Mouse (Mus musculus): ENCODE measurements around the gene Rangap1.
A peak's percentile ranks its signal among the peaks of the same experiment; 100 is the strongest.

The Rangap1 gene

GRCm38 (mm10) chr15:81744992-81745600, at the start of gene Rangap1, which contains the start of gene Zc3h7b:
Gene Rangap1 (minus strand): TSS chr15:81745530.
Gene Zc3h7b (plus strand): TSS chr15:81745057.
- peak; percentile 46 to 54 for DNase-seq (ENCODE audit: low spot score in 2 of 2)

DNA sequence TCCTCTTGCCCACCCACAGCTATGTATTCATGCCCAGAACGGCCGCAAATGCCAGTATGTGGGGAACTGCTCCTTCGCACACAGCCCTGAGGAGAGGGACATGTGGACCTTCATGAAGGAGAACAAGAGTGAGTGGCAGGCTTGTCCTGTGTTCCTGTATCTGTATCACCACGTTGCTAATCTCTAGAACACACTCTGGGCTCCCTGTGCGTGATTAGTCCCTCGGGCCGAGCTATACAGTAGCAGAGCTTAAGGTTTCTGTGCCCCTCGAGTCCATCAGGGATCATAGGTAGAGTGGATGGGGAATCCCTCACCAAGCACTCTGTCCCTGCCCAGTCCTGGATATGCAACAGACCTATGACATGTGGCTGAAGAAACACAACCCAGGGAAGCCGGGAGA, 47.1 kb upstream of the Rangap1 start:
- DNase-seq (ENCODE audit: low spot score in 2 of 2), result no peak

DNA sequence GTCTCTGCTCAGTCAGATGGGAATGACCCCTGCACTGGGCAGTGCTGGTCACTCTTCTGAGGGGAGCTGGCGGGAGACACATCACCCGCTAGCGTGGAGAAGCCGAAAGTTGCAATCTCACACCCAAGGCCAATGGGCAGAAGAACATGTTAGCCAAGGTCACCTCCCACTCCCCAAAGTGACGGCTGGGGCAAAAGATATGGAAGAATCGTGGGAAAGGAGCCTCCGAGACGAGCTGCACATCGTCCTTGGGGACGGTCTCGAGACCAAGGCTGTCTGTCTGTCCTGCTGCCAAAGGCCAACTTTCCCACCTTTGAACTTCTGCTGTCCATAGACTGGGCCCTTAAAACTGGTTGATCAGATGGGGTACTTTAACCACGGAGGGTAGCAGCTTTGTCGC, 42.2 kb upstream of the Rangap1 start:
- DNase-seq (ENCODE audit: low spot score in 2 of 2), result no peak

DNA sequence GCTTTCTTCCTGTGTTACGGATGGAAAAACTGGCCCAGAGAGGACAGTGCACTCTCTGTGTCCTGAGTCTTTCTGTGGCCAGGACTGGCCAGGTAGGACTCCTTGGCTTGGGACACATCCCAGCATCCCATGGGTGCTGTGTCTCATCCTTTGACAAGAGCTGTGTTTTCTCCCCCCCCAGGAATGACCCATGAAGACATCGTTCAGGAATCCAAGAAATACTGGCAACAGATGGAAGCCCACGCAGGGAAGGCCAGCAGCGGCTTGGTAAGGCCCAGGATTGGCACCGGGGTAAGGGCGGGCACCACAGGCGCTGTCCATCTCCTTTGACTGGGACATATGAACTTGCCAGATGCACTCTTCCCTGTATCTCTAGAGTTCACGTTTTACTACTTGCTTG, 40.4 kb upstream of the Rangap1 start:
- no peak for DNase-seq (ENCODE audit: low spot score in 2 of 2)

DNA sequence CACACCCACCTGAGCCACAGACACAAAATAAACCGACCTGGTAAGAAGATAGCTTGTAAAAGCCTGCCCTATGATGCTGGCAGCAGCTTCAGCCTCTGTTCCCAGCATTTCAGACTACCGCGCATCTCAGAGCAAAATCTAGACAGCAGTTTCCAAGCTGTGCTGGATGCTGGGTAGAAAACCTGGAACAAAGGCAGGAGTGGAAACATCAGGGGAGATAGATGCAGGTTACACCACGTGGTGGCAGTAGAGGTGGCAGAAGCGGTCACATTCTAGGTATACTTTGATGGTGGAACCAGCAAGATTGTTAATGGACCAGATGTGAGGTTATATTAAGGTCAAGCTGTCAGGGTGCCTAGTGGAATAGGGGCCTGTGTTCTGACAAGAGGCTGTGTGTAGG, 39.4 kb upstream of the Rangap1 start:
- DNase-seq (ENCODE audit: low spot score in 2 of 2), result no peak

DNA sequence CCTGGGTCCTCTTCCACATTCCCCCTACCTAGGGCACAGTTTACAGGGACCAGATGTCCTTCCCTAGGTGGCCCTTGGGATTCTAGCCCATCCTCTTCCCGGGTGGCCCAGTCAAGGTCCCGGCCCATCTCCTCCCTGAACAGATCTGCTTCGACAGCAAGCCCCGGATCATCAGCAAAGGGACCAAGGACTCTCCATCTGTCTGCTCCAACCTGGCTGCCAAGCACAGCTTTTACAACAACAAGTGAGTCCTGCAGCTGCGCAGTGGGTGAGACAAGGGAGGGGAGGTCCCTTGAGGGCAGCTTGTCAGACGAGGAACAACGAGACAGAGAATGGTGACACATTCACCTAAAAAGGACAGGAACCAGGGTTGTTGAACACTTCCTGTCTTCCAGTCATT, 36.5 kb upstream of the Rangap1 start:
- no peak for DNase-seq (ENCODE audit: low spot score in 2 of 2)

GRCm38 (mm10) chr15:81776631-81777422, 31.5 kb upstream of the Rangap1 start:
- no peak for DNase-seq (ENCODE audit: low spot score in 2 of 2)

- DNase-seq (ENCODE audit: low spot score in 2 of 2), result no peak
Observed at GRCm38 (mm10) chr15:81774505-81775171, 29.3 kb upstream of the Rangap1 start.

DNA sequence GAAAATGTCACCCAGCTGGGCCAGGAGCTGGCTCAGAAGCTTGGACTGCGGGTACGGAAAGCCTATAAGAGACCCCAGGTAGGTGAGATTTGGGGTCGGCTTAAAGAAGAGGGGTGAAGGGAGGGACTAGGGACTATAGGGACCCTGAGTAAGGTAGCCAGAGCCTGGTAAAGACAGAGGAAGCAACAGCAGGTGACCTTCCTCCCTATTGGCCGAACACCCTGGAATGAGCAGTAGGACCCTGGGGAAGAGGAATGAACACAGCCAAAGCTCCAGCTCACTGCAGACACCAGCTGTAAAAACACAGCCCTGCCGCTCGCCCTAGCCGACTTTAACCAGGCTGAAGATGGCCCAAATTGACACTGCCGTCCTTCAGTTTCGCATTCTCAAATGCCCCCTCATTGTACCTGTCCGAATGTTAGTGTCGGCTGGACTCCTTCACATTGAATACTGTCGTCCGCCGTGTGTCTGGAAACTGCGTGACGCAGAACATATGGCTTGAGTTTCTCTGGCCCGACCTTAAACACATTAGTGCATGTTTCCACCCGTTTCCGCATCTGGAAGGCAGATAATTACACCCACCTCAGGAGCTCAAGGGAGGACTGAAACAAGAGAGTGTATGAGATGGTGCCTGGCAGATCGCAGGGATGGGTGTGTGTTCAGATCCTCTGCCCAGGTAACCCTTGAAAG, 27.2 kb upstream of the Rangap1 start:
- DNase-seq (ENCODE audit: low spot score in 2 of 2), result no peak

DNA sequence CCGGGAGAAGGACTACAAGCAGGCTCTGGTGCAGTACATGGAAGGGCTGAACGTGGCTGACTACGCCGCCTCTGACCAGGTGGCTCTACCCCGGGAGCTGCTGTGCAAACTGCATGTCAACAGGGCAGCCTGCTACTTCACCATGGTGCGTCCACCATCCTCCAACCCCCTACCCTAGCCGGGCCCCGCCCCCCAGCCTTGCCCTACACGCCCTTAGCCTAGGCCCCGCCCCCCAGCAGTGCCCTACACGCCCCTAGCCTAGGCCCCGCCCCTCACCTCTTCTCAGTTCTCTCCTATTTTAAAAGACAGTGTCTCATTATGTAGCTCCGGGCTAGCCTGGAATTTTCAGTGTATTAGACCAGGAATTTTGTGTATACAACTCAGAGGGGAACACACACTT, 23.7 kb upstream of the Rangap1 start:
- DNase-seq (ENCODE audit: low spot score in 2 of 2), result no peak

- no peak for DNase-seq (ENCODE audit: low spot score in 2 of 2)
Observed at GRCm38 (mm10) chr15:81766439-81766838, 21.1 kb upstream of the Rangap1 start.

- no peak for DNase-seq (ENCODE audit: low spot score in 2 of 2)
Observed at GRCm38 (mm10) chr15:81765651-81766050, 20.3 kb upstream of the Rangap1 start.

DNA sequence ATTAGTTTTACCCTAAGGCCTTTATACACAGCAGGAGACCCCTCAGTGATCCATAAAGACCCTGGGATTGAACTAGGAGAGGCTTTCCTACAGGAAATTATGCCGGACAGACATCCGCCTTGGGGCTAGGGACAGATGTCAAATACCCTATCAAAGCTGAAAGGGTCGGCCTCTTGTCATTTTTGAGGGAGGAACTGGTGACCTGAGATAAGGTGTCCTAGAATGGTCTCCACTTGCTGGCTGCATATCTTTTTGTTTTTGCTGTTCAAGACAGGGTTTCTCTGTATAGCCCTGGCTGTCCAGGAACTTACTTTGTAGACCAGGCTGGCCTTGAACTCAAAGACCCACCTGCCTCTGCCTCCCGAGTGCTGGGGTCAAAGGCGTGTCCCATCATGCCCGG, 19.2 kb upstream of the Rangap1 start:
- no peak for DNase-seq (ENCODE audit: low spot score in 2 of 2)

GRCm38 (mm10) chr15:81761959-81762358, 16.6 kb upstream of the Rangap1 start:
- DNase-seq (ENCODE audit: low spot score in 2 of 2), result no peak

GRCm38 (mm10) chr15:81761381-81761780, 16.1 kb upstream of the Rangap1 start:
- DNase-seq (ENCODE audit: low spot score in 2 of 2), result no peak

GRCm38 (mm10) chr15:81760361-81761079, 15.2 kb upstream of the Rangap1 start:
- no peak for DNase-seq (ENCODE audit: low spot score in 2 of 2)

DNA sequence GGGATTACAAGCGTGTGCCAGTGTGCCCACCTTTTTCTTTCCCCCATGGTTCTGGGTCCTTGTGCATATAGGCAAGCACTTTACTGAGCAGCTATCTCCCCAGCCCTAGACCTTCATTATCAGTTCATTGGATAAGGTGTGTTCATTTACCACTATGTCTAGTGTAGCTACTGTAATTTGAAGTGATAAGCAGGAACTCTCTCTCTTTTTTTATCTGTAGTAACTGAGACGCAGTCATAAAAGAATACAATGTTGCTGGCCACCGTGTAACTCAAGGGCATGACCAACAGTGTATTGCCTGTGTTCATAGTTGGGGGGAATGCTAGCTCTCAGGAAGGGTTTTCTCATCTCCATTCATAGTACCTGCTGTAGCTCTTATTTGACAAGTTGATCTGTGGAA, 14.2 kb upstream of the Rangap1 start:
- DNase-seq (ENCODE audit: low spot score in 2 of 2), result no peak

GRCm38 (mm10) chr15:81758701-81759100, 13.4 kb upstream of the Rangap1 start:
- no peak for DNase-seq (ENCODE audit: low spot score in 2 of 2)

DNA sequence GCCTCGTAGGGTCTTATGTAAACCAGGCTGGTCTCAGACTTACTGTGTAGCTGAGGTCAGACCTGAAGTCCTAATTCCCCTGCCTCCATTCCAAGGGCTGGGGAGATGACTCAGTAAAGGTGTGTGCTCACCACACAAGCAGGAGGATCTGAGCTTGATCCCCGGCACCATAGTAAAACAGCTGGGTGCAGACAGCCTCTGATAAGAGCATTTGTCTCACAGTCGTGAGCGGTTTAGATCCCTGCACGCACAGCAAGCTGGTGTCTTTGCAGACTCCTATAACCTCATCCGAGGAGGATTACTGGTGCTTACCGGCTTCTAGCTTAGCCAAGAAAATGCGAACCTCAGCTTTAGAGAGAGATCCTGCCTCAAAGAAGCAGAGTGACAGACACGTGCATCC, 8.3 kb upstream of the Rangap1 start:
- no peak for DNase-seq (ENCODE audit: low spot score in 2 of 2)

- DNase-seq (ENCODE audit: low spot score in 2 of 2), result no peak
Observed at GRCm38 (mm10) chr15:81749742-81750141, 4.4 kb upstream of the Rangap1 start.

- DNase-seq (ENCODE audit: low spot score in 2 of 2), result peak; percentile 42 to 53
Observed at GRCm38 (mm10) chr15:81745601-81746114, 328 bp upstream of the Rangap1 start.
